Mouse (Mus musculus) liver, adult 2 months (tissue): Measurements from ENCODE around the gene Nme1.

Experiments
- CTCF ChIP-seq: fragments of 200-500 bp; IDR thresholded peaks from 2 replicates; pipeline ENCODE4 v1.5.1; 2011; ENCODE audit warnings: low read depth, low read length, control low read depth
- POLR2A ChIP-seq: fragments of 200-500 bp; IDR thresholded peaks from 2 replicates; pipeline ENCODE4 v1.6.1; 2011; ENCODE audit warnings: low read length, control low read depth; ENCODE audit not compliant: insufficient read depth; ENCODE audit errors: extremely low read depth

GRCm38 (mm10) chr11:93969799-93970198 lies 1.5 kb upstream of the Nme1 start:
- TF ChIP-seq POLR2A (no peak), CTCF (no peak)
